Mouse (Mus musculus) liver, adult 2 months (tissue): ENCODE measurements around the gene Ate1. TPM values are rescaled to one million over a fixed set of nuclear protein-coding genes. Genes with fewer than 3 reads are reported as not detected.
A peak's percentile ranks its signal among the peaks of the same experiment; 100 is the strongest.
"Not testable (repeated sequence)": the region's sequence is repeated elsewhere in the genome, so short reads cannot be mapped to it uniquely, and the experiment has no call there.

Source experiments
- DNase-seq: peaks from one replicate; pipeline ENCODE4 v3.0.0-alpha.2; 2011; ENCODE audit warnings: low read depth, low spot score; ENCODE audit errors: extremely low read depth
- H3K27ac ChIP-seq: fragments of 200-500 bp; replicated peaks from 2 replicates; pipeline ENCODE4 v1.5.1; 2012; ENCODE audit warnings: low read depth, mild to moderate bottlenecking, control low read depth, inconsistent platforms, low read length; ENCODE audit not compliant: insufficient read depth
- H3K27me3 ChIP-seq: fragments of 200-500 bp; 2 replicates; pipeline ENCODE4 v1.6.1; 2012; ENCODE audit warnings: mild to moderate bottlenecking, moderate library complexity, low read length, inconsistent platforms; ENCODE audit not compliant: control insufficient read depth, insufficient read depth
- H3K36me3 ChIP-seq: fragments of 200-500 bp; 2 replicates; pipeline ENCODE4 v1.6.1; 2012; ENCODE audit warnings: low read length, inconsistent platforms; ENCODE audit not compliant: control insufficient read depth, insufficient read depth
- H3K4me1 ChIP-seq: fragments of 200-500 bp; 2 replicates; pipeline ENCODE4 v1.6.1; 2011; ENCODE audit warnings: low read length; ENCODE audit not compliant: control insufficient read depth, insufficient read depth
- H3K4me3 ChIP-seq: fragments of 200-500 bp; 2 replicates; pipeline ENCODE4 v1.5.1; 2011; ENCODE audit warnings: low read depth, mild to moderate bottlenecking, control low read depth, low read length, moderate library complexity; ENCODE audit not compliant: insufficient read depth
- H3K79me2 ChIP-seq: fragments of 200-500 bp; 2 replicates; pipeline ENCODE4 v1.6.1; 2012; ENCODE audit warnings: inconsistent platforms, mild to moderate bottlenecking, low read length, moderate library complexity; ENCODE audit not compliant: control insufficient read depth, insufficient read depth
- H3K9ac ChIP-seq: fragments of 200-500 bp; 2 replicates; pipeline ENCODE4 v1.6.1; 2012; ENCODE audit warnings: low read depth, mild to moderate bottlenecking, control low read depth, inconsistent platforms, low read length
- CTCF ChIP-seq: fragments of 200-500 bp; IDR thresholded peaks from 2 replicates; pipeline ENCODE4 v1.5.1; 2011; ENCODE audit warnings: low read depth, low read length, control low read depth
- POLR2A ChIP-seq: fragments of 200-500 bp; IDR thresholded peaks from 2 replicates; pipeline ENCODE4 v1.6.1; 2011; ENCODE audit warnings: low read length, control low read depth; ENCODE audit not compliant: insufficient read depth; ENCODE audit errors: extremely low read depth
- WGBS: fragments of 180-500 bp; shearing (Covaris S2); methylation state at CpG from one replicate; pipeline ENCODE4 v1.1.7; 2018; 5-methylcytosine and 5-hydroxymethylcytosine counted together
- polyA plus RNA-seq: library from polyadenylated mRNA; depleted of rRNA; stranded (reverse); fragments of >200 nt; gene quantifications from 2 replicates; pipeline ENCODE4 v1.2.3, GENCODE M21; 2012
- total RNA-seq: library from RNA; depleted of rRNA; stranded (reverse); fragments of >200 nt; gene quantifications from 2 replicates; pipeline ENCODE4 v1.2.3, GENCODE M21; 2014

Ate1 gene
- total and polyA plus RNA-seq, 2 experiments = 4.4 to 23.7 TPM

DNA sequence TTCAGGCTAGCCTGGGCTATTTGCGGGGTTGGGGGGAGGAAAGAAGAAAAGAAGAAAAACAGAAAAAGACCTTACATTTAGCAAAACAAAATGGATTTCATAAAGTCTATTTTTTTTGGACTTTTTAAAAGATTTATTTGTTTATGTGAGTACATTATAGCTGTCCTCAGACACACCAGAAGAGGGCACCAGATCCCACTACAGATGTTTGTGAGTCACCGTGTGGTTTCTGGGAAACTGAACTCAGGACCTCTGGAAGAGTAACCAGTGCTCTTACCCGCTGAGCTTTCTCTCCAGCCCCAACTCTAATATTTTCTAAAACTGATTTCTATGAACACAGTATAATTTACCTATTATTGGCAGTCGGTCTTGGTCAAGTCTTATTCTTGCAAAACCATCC lies 15.0 kb upstream of the Ate1 start:
- no peak for TF ChIP-seq POLR2A
- no peak for TF ChIP-seq CTCF

DNA sequence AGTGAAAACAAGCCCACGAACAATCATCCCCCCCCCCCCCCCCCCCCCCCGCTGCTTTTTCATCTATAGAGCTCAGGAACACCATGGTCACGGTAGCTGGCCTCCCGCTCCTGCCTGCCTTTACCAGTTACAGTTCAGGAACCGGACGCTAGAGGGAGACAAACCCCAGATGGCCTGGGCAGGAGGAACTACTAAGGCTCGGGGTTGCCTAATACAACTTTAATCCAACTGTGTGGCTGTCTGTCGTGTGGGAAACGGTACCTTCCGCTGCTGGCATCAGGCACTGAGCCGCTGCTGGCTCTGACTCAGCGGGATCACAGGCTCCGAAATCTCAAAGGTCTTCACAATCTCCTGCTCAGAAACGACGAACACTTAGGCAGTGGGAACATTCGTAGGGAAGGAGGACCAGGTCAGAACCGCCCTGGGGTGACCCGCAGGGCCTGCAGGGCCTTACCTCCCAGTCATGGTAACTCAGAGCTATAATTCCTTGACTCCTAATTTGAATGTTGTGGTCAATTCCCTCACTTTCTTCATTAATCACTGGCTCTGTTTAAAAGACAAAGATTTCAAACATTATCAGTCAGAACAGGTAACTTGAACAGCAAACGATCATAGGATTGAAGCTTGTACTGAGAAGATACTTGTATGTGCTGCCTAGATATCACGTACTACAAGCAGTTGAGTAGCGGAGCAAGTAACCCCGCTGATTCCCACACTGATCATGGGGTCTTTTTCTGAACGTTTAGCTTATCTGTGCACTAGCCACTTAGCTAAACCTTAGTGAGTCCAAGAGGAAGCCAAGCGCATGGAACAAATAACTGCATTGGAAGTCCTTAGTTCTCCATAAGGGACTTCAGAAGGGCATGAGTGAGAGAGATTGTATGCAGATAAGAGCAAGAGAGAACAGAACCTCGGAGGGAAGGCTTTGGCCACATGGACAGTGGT lies 13.4 kb upstream of the Ate1 start:
- Histone ChIP-seq H3K79me2 (no peaks in the 10 kb centered on the region), H3K4me3 (no peak overlapping the region), H3K36me3 (peaks cover 43% of the 10 kb centered on the region), H3K9ac (no peak overlapping the region), H3K4me1 (peaks cover 6% of the 10 kb centered on the region), H3K27me3 (no peaks in the 10 kb centered on the region), H3K27ac (peak overlapping the region; percentile 30)
- DNase-seq = peak; percentile 93
- no peak for TF ChIP-seq POLR2A
- peak; percentile 98 for TF ChIP-seq CTCF
- WGBS = 31% methylated on average over 25 of the region's 25 CpGs

More for the DNA sequence above, 15.0 kb upstream of the Ate1 start:
- H3K27ac ChIP-seq = no peak overlapping the region
- H3K27me3 ChIP-seq = no peaks in the 10 kb centered on the region
- DNase-seq = peak; percentile 42
- H3K9ac ChIP-seq = no peak overlapping the region
- H3K4me1 ChIP-seq = peaks cover 6% of the 10 kb centered on the region
- H3K36me3 ChIP-seq = peaks cover 53% of the 10 kb centered on the region
- WGBS = 52% methylated on average over 4 of the region's 4 CpGs
- no peaks in the 10 kb centered on the region for H3K79me2 ChIP-seq
- H3K4me3 ChIP-seq = no peak overlapping the region

DNA sequence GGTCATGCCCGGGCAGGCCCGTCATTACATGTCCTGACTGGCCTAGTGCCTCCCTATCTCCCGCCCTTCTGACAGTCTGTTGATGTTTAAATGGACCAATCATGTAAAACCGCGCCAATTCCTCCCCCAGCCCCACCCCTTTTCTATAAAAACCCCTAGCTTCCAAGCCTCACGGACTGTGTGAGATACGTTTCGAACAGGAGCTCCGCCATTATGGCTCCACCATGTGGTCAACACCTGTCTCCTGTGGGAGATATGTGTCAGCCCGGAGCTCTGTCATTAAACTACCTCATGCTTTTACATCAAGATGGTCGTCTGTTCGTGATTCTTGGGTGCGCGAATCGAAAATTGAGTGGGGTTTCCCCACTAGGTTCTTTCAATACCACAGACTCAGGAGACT lies 11.0 kb upstream of the Ate1 start:
- peaks cover 23% of the 10 kb centered on the region for H3K36me3 ChIP-seq
- H3K27me3 ChIP-seq, H3K4me3 ChIP-seq: not testable (repeated sequence)

DNA sequence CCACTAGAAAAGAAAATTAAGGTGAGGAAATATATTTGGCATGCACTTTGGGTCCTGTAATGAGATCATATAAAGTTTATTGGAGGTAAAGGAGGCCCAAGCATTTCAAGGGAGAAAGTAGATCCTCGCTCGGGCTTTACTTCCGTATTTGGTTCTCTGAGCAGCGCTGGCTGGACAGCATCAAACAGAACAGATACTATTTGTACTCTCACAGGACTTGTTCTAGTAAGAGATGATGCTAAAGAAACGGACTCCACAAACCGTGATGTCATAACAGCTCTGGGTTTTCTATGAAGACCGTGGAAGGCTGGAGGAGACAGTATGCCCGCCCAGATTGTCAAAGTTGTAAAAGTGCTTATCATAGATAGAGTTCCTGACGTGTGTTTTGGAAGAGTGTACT lies 7.1 kb upstream of the Ate1 start:
- Histone ChIP-seq H3K4me3 (no peak overlapping the region), H3K9ac (no peak overlapping the region), H3K79me2 (no peaks in the 10 kb centered on the region), H3K27me3 (no peaks in the 10 kb centered on the region), H3K36me3 (peaks cover 12% of the 10 kb centered on the region; the same call in 1 of the 2 replicates), H3K4me1 (no peaks in the 10 kb centered on the region), H3K27ac (no peak overlapping the region)
- no peak for DNase-seq
- 87% methylated on average over 9 of the region's 9 CpGs for WGBS
- TF ChIP-seq POLR2A (no peak), CTCF (no peak)

More for the DNA sequence above, 11.0 kb upstream of the Ate1 start:
- H3K9ac ChIP-seq, H3K79me2 ChIP-seq, H3K27ac ChIP-seq, DNase-seq, H3K4me1 ChIP-seq: not testable (repeated sequence)
- WGBS = 93% methylated on average over 15 of the region's 15 CpGs

DNA sequence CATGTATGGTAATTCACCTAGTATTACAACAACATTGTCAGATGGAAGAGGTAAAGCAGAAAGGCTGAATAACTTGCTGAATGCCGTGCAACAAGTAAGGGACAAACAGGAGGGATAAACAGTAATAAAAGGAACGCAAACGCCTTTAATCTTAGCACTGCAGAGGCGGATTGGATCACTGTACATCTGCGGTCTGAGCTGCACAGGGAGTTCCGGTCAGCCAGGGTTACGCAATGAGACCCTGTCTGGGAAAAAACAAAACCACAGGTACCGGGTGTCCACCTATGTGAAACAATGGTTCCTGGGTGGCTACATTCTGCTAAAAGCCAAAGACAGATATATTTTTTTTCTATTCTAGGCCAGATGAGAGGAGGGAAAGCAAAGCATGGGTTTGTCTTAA lies 3.3 kb upstream of the Ate1 start:
- Histone ChIP-seq H3K4me1 (no peaks in the 10 kb centered on the region; the same call in 1 of the 2 replicates), H3K36me3 (no peaks in the 10 kb centered on the region), H3K27me3 (no peaks in the 10 kb centered on the region), H3K79me2 (peaks cover 5% of the 10 kb centered on the region), H3K4me3 (no peak overlapping the region), H3K9ac (no peak overlapping the region), H3K27ac (no peak overlapping the region)
- DNase-seq = peak; percentile 32
- TF ChIP-seq POLR2A (no peak), CTCF (no peak)
- WGBS = 23% methylated on average over 8 of the region's 8 CpGs

DNA sequence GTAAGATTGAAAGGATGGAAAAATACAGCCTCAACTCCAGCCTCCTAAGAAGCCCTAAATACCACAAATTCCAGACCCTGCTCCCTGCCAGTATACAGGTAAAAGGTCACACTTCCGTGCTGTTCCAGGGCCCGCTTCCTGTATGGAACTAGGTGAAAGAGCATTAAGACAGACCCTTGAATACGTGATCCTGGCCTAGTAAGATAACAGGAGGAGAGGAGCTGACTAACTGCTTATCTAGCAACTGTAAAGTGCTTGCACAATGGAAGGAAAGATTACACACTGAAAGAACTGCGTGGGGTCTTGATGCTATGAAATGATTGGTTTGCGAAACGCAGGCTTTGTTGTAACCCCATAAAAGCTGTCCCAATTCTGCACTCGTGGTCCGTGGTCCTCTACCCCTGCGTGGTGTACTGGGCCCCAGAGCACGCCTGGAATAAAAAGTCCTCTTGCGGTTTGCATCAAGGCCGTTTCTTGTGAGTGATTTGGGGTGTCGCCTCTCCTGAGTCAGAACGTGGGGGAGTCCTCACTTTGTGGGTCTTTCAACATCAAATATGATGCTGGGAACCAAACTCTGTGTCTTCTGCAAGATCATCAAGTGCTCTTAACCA lies 748 bp upstream of the Ate1 start:
- peak; percentile 25 for DNase-seq
- Histone ChIP-seq H3K27ac (peak overlapping the region; percentile 52), H3K9ac (no peak overlapping the region), H3K27me3 (no peaks in the 10 kb centered on the region), H3K4me1 (peaks cover 5% of the 10 kb centered on the region; the same call in 1 of the 2 replicates), H3K36me3 (no peaks in the 10 kb centered on the region), H3K79me2 (peaks cover 11% of the 10 kb centered on the region), H3K4me3 (no peak overlapping the region)
- WGBS = 71% methylated on average over 14 of the region's 14 CpGs
- TF ChIP-seq POLR2A = no peak
- TF ChIP-seq CTCF = no peak
